In the genomic region with DNA sequence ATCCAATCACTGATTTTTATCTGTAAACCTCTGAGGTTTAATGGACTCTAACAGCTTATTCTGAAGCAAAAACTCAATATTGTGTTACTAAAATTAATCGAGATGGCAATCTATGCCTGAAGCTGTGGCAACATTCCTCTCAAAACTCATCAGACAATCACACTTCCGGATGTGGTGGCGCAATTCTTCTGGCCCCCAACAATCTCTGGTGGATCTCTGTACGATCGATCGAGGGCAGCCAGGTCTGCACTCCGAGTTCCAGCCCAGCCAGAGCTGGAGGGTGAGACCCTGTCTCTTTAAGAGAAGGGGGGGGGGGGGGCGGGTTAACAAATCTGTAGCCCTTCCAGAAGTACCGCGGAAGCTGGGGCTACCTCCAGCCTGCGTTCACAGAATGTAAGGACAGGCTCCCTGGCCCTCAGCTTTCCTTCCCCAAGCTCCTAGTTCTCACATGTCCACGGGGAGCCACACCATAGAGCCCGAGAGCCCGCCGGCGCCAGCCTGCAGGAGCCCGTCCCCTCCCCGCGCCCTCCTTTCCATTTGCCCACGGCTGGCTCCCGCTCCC, we compare ENCODE assay signal across 8 mouse cellular contexts. TPM values are rescaled to one million over a fixed set of nuclear protein-coding genes. Genes with fewer than 3 reads are reported as not detected.
DNase-seq lines count a peak whose midpoint lies in the region; ATAC-seq and TF ChIP-seq lines count a peak whose summit lies in the region.

No protein-coding gene starts in this region.

- no peak for TF ChIP-seq CTCF in lung, embryonic 14.5 days (IDR thresholded peaks at IDR 0.05; ENCODE audit: low read depth)
- no peak for TF ChIP-seq CTCF in intestine, postnatal 0 days (IDR thresholded peaks at IDR 0.05; ENCODE audit: low read depth)

- peak overlapping the region; percentile 72 for H3K4me2 ChIP-seq in lung, embryonic 14.5 days
- peak overlapping the region; percentile 65 for H3K4me2 ChIP-seq in embryonic facial prominence, embryonic 13.5 days
- H3K4me2 ChIP-seq in intestine, postnatal 0 days (replicated peaks; ENCODE audit: low read depth), result peak overlapping the region; percentile 81
- H3K4me2 ChIP-seq in neural tube, embryonic 12.5 days (replicated peaks), result peak overlapping the region; percentile 58

- DNase-seq in lung, embryonic 14.5 days, result peak; percentile 62
- DNase-seq in lung, postnatal 4 days, result no peak
- no peak for DNase-seq in cerebellum, postnatal 25 days
- DNase-seq in right cerebral cortex, adult 18-20 months, result no peak
- DNase-seq in kidney, adult 8-10 months, result no peak

- H3K36me3 ChIP-seq in lung, embryonic 14.5 days (ENCODE audit: insufficient read depth), result peaks cover 39% of the 10 kb centered on the region
- H3K36me3 ChIP-seq in embryonic facial prominence, embryonic 13.5 days, result peaks cover 39% of the 10 kb centered on the region
- H3K36me3 ChIP-seq in intestine, postnatal 0 days (ENCODE audit: control insufficient read depth, insufficient read depth), result peaks cover 19% of the 10 kb centered on the region
- peaks cover 29% of the 10 kb centered on the region for H3K36me3 ChIP-seq in neural tube, embryonic 12.5 days

- 0 out of 2 replicates have a peak, but pooled peaks cover 4% of the 10 kb centered on the region for H3K4me1 ChIP-seq in lung, embryonic 14.5 days (ENCODE audit: insufficient read depth)
- peaks cover 14% of the 10 kb centered on the region for H3K4me1 ChIP-seq in embryonic facial prominence, embryonic 13.5 days
- H3K4me1 ChIP-seq in intestine, postnatal 0 days (replicated peaks; ENCODE audit: control insufficient read depth, insufficient read depth, low read length), result 0 out of 2 replicates have a peak, but pooled peaks cover 2% of the 10 kb centered on the region
- H3K4me1 ChIP-seq in neural tube, embryonic 12.5 days, result peaks cover 4% of the 10 kb centered on the region; the same call in 1 of the 2 replicates

- no peaks in the 10 kb centered on the region for H3K27me3 ChIP-seq in lung, embryonic 14.5 days (ENCODE audit: insufficient read depth, low read length)
- no peaks in the 10 kb centered on the region for H3K27me3 ChIP-seq in embryonic facial prominence, embryonic 13.5 days
- H3K27me3 ChIP-seq in intestine, postnatal 0 days (replicated peaks; ENCODE audit: control insufficient read depth, insufficient read depth, low read length), result no peaks in the 10 kb centered on the region
- H3K27me3 ChIP-seq in neural tube, embryonic 12.5 days (replicated peaks), result no peaks in the 10 kb centered on the region

- 1% methylated on average over 17 of the region's 21 CpGs for WGBS in lung, embryonic 14.5 days
- WGBS in embryonic facial prominence, embryonic 13.5 days, result under 1% methylated on average over 21 of the region's 21 CpGs
- under 1% methylated on average over 21 of the region's 21 CpGs for WGBS in intestine, postnatal 0 days
- 2% methylated on average over 21 of the region's 21 CpGs for WGBS in neural tube, embryonic 12.5 days

- H3K9me3 ChIP-seq in lung, embryonic 14.5 days (ENCODE audit: low read depth, low read length), result 0 out of 2 replicates have a peak, but pooled peaks cover 4% of the 10 kb centered on the region
- peaks cover 28% of the 10 kb centered on the region for H3K9me3 ChIP-seq in embryonic facial prominence, embryonic 13.5 days
- H3K9me3 ChIP-seq in intestine, postnatal 0 days (ENCODE audit: control insufficient read depth), result no peaks in the 10 kb centered on the region
- peaks cover 10% of the 10 kb centered on the region; the same call in 1 of the 2 replicates for H3K9me3 ChIP-seq in neural tube, embryonic 12.5 days

- H3K27ac ChIP-seq in lung, embryonic 14.5 days (ENCODE audit: low read depth), result peak overlapping the region; percentile 92
- peak overlapping the region; percentile 94 for H3K27ac ChIP-seq in embryonic facial prominence, embryonic 13.5 days
- H3K27ac ChIP-seq in intestine, postnatal 0 days (ENCODE audit: low read depth, low read length), result peak overlapping the region; percentile 95
- no peak overlapping the region for H3K27ac ChIP-seq in neural tube, embryonic 12.5 days

- ATAC-seq in lung, embryonic 14.5 days (ENCODE audit: insufficient read depth), result peak; percentile 84
- ATAC-seq in embryonic facial prominence, embryonic 13.5 days (ENCODE audit: insufficient number of reproducible peaks, insufficient read depth, low FRiP score, low TSS enrichment, low read depth), result peak; percentile 44
- peak; percentile 76 for ATAC-seq in intestine, postnatal 0 days
- peak; percentile 77 for ATAC-seq in neural tube, embryonic 12.5 days (ENCODE audit: low FRiP score, low read depth)

- peak overlapping the region; percentile 87 for H3K4me3 ChIP-seq in lung, embryonic 14.5 days (ENCODE audit: low read depth, low read length)
- peak overlapping the region; percentile 76 for H3K4me3 ChIP-seq in embryonic facial prominence, embryonic 13.5 days
- H3K4me3 ChIP-seq in intestine, postnatal 0 days (ENCODE audit: low read depth, low read length), result peak overlapping the region; percentile 88
- H3K4me3 ChIP-seq in neural tube, embryonic 12.5 days, result peak overlapping the region; percentile 71

- H3K9ac ChIP-seq in lung, embryonic 14.5 days, result peak overlapping the region; percentile 72
- H3K9ac ChIP-seq in embryonic facial prominence, embryonic 13.5 days, result peak overlapping the region; percentile 75
- peak overlapping the region; percentile 78 for H3K9ac ChIP-seq in intestine, postnatal 0 days (ENCODE audit: low read depth, low read length)
- peak overlapping the region; percentile 6; the same call in 1 of the 2 replicates for H3K9ac ChIP-seq in neural tube, embryonic 12.5 days

RNA-seq across cellular contexts. Expression of gene Brip1, which starts 0.5 kb away (rescaled TPM):
- 15.4 and 17.0 TPM in 2 replicates for polyA plus RNA-seq in lung, embryonic 14.5 days (2014; fragmentation: Nextera tagmentation; extraction: Ambion mirVana)
- polyA plus RNA-seq in embryonic facial prominence, embryonic 13.5 days (2015; fragmentation: Nextera tagmentation; extraction: Ambion mirVana), result 10.3 and 11.1 TPM in 2 replicates
- 3.6 and 4.9 TPM in 2 replicates for polyA plus RNA-seq in intestine, postnatal 0 days (2015; fragmentation: Nextera tagmentation; extraction: Ambion mirVana)
- polyA plus RNA-seq in neural tube, embryonic 12.5 days (2016; fragmentation: Nextera tagmentation; extraction: Ambion mirVana), result 4.8 and 5.6 TPM in 2 replicates

RNA-seq across cellular contexts. Expression of gene Ints2, which starts 56.8 kb away (rescaled TPM):
- polyA plus RNA-seq in lung, embryonic 14.5 days (2014; fragmentation: Nextera tagmentation; extraction: Ambion mirVana), result 34.8 and 35.8 TPM in 2 replicates
- polyA plus RNA-seq in embryonic facial prominence, embryonic 13.5 days (2015; fragmentation: Nextera tagmentation; extraction: Ambion mirVana), result 31.7 and 38.8 TPM in 2 replicates
- 4.1 and 5.2 TPM in 2 replicates for polyA plus RNA-seq in intestine, postnatal 0 days (2015; fragmentation: Nextera tagmentation; extraction: Ambion mirVana)
- 40.4 and 44.2 TPM in 2 replicates for polyA plus RNA-seq in neural tube, embryonic 12.5 days (2016; fragmentation: Nextera tagmentation; extraction: Ambion mirVana)

Comparison
In these comparisons a context has a peak if more than half of its experiments do, and no peak if none do; other contexts are left out.
1. H3K9ac ChIP-seq: peak in every context shown above with its lines; median percentile 78 in intestine, postnatal 0 days; 75 in embryonic facial prominence, embryonic 13.5 days; 72 in lung, embryonic 14.5 days; 6 in neural tube, embryonic 12.5 days.